Mouse (Mus musculus): ENCODE results near the gene 9930021J03Rik. TPM values are rescaled to one million over a fixed set of nuclear protein-coding genes. Genes with fewer than 3 reads are reported as not detected.

Gene 9930021J03Rik
- polyA plus RNA-seq (2017; shearing (Covaris generic)): 4.3 TPM

DNA sequence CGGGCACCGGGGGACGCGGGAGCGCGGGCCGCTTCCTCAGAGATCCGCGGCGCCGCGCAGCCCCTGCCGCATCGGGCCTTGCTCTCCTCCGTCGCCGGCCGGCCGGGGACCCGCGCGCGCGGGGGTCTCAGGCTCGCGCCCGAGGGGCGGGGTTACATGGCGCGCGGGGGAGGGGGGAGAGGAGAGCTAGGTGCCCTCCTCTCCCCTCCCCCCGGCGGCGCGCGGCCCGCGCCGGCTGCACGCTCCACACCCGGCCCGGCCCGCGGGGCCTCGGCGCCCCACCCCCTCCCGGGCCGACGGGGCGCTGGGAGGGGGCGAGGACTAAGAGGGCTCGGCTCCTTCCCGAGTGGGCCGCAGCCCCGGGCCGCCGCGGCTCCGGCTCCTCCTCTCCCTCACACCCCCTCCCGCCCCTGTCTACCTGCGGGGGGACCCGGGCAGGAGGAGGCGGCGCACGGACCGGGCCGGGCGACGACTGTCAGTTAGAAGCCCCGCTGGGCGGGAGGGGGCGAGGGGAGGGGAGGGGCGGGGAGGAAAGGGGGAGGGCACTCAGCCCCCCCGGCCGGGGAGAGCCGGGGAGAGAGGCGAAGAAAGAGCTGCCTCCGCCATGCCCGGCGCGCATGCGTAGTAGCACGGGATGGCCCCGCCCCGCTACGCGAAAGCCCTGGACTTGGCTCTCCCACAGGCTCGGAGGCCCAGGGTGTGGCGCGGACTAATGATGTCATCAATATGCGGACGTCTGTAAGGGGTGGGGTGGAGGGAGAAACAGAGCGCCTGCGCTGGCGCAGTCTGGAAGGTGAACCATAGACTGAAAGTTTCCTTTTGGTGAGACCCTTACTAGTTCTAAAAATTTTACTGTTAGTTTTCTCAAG lies at the start of gene 9930021J03Rik:
9930021J03Rik (minus strand) TSS at position 73 of the 869 bp plus-strand sequence.

DNA sequence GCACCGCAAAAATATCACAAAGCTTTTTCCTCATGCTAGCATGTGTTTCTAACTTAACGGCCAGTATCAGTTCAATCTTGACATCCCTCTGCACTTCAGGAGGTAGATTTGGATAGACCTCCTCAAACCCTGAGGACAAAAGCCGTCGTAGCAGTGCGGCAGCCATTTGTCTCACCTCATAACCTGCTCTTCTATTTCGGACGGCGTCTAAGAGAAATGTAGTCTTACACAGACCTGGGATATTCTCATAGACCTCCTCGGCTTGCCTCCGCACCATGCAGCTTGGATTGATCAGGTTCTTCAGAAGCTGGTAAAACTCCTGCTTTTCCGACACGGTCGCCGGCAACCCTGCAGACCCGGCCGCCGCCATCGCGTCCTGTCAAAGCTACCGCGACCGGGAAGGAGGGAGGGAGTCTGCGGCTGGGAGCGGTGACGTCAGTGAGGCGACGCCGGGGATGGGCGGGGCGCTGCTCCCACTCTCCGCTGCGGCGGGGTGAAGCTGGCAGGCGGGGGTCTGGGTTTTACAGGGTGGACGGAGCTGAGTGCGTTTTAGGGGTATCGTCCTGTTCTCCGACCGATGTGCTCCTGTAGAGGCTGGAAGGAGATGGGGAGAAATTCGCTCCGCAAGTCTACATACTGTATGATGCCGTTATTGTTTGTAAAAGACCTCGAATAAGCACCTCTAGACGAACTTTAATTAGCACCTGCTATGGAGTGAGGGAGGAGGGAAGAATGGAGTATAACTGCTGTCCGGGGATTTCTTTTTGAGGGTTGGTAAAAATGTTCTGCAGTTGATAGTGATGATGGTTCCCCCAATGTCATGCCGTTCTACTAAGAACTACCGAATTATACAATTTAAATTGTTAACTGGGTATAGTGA lies 7.0 kb upstream of the 9930021J03Rik start, which contains the start of gene Ranbp6:
Ranbp6 (minus strand) TSS at position 394 of the 880 bp plus-strand sequence.

DNA sequence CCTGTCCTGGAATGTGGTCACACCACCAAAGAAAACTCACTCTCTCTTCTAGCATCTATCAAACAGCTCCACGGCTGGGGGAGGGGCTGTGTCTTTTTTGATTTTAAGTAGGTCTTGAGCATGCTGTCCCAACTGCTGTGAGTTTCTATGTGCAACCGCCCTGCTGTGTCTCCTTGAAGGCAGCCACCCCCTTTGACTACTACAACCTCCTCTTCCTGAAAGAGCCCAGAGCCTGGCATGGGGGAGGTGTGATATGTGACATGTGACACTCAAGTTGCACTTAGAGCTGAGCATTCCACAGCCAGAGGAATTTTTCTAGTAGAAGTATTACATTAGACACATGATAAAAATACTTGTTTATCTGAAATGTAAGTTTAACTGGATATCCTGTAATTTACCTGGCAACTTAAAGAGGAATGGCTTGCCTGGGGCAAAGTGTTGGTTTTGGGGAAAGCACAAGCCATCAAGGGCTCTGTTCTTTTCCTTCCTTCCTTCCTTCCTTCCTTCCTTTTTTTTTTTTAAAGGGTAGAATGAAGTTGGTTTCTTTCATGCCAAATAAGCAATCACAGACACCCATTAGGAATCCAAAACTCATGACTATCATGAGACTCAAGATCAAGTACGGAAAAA lies 108.4 kb downstream of the 9930021J03Rik start, which contains the start of gene Mlana:
Mlana (plus strand) TSS at position 580 of the 630 bp plus-strand sequence.

Other genes starting within 250 kb of the 9930021J03Rik start
- gene Ermp1, start 157.6 kb downstream of the 9930021J03Rik start, polyA plus RNA-seq (2017; shearing (Covaris generic)): 15.1 TPM
- gene Mlana, start 108.2 kb downstream of the 9930021J03Rik start, polyA plus RNA-seq (2017; shearing (Covaris generic)): not detected
- gene Ranbp6, start 7.0 kb upstream of the 9930021J03Rik start, polyA plus RNA-seq (2017; shearing (Covaris generic)): 13.2 TPM
- not detected for gene Il33, start 119.1 kb upstream of the 9930021J03Rik start, polyA plus RNA-seq (2017; shearing (Covaris generic))
- gene Trpd52l3, start 197.8 kb upstream of the 9930021J03Rik start, polyA plus RNA-seq (2017; shearing (Covaris generic)): not detected
- 33.7 TPM for gene Uhrf2, start 224.5 kb upstream of the 9930021J03Rik start, polyA plus RNA-seq (2017; shearing (Covaris generic))